Mouse (Mus musculus): ENCODE data around the gene Olfr646.

The Olfr646 gene

DNA sequence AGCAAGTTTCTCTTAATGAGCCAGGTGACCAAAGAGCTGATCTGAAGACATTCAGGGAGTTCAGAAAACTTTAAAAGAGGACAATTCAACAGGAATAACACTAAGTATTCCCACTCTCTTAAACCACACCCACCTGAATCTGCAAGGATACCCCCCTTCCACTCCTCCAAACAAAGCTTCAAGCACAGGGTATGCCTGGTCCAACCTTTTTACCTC is at the start of gene Olfr646:
Gene Olfr646 (plus strand): TSS at position 117 of the 216 bp plus-strand sequence.
- in situ Hi-C loops (cut with MboI; ENCODE audit: low sequenced_read_pairs): no loop called here

DNA sequence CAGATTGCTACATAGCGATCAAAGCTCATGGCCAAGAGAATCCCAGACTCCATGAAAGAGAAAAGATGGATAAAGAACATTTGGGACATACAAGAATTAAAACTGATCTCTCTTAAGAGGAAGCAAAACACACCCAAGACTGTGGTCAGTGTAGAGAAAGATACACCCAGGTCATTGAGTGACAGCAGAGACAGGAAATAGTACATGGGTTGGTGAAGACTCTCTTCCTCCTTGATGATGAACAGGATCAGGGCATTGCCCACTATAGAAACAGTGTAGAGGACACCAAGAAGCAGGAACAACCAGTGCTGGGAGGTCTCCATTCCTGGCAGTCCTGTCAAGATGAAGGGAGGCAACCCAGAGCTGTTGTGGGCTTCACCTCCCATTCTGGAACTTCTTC is 45.5 kb upstream of the Olfr646 start:
- in situ Hi-C loops (cut with MboI; ENCODE audit: low sequenced_read_pairs): no loop called here

DNA sequence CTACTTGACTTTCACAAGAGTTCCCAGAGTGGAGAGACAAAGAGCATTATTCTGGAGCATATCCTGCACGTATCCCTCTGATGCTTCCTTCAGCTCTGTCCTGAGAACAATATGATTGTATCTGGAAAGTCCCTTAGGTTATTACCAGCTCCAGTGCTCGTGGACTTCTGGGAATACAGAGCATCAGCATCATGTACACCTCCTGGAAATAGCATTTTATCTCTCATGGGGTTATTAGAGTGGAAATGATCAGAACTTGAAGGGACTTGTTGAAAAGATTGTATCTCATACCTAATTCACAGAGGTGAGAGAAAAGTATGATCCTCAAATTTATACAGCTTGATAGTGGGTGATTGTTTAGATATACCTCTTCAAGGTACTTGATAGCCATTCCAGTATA is 43.3 kb upstream of the Olfr646 start, which contains the start of gene 4930516K23Rik:
Gene 4930516K23Rik (minus strand): TSS at position 101 of the 400 bp plus-strand sequence.
- in situ Hi-C loops (cut with MboI; ENCODE audit: low sequenced_read_pairs): no loop called here

GRCm38 (mm10) chr7:104071769-104072168 is 32.9 kb upstream of the Olfr646 start, which contains the start of gene Olfr644:
Gene Olfr644, minus strand, starts transcription at chr7:104071869.
- in situ Hi-C loops (cut with MboI; ENCODE audit: low sequenced_read_pairs): no loop called here

- in situ Hi-C loops (cut with MboI; ENCODE audit: low sequenced_read_pairs): no loop called here
Measured at GRCm38 (mm10) chr7:104085365-104085764, 19.3 kb upstream of the Olfr646 start, which contains the start of gene Olfr645. Gene Olfr645, minus strand, starts transcription at chr7:104085465.

DNA sequence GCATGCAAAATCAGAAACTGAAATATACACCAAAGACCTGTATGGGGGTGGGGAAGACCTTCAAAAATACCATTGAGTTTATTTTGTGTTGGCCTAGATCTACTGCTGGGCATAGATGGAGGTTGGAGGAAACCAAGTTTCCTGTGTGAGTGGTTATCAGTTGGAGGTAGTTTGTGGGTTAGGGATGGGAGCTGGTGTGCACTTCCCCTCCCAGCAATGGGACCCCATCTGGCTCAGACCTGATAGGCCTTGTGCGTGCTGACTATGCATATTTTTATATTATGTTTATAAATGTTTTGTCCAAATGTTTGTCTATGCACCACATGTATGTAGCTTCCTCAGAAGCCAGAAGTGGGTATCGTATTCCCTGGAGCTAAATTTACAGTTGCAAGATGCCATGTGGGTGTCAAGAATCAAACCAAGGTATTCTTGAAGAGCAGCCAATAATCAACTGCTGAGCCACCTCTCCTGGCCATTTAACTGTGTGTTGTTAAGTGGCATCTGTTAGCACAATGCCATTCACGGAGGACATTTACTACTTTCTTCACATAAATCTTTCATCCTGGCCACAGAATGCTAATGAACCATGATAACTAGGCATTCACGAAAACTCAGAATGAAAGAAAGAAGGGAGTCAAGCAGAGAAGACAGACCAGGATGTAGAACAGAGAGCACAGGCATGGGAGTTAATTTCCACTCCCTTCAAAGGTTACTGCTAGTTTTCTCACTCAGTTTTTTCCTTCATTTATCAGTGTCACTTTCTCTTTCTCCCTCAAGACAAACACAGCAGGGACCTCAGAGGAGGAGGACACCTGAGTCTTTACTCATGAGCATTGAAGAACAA is 538 bp upstream of the Olfr646 start:
- in situ Hi-C loops (cut with MboI; ENCODE audit: low sequenced_read_pairs): no loop called here

DNA sequence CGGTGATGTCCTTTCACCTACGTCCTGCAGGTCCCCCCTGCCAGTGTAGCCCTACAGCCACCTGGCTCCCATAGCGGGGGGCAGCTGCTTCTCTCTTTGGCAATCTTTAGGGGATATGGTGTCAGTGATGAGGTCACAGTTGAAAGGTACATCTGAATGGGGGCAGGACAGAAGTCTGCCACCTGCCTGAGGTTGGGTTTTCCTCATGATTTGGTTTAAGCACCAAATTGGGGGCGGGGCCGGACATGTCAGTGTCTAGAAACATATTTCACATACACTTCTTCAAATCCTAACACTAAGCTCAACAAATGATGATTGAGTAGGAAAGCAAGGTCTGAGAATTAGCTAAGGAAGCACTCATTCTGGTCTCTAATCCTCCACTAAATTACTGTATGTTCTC is 25.1 kb downstream of the Olfr646 start, which contains the start of gene Ubqln5:
Gene Ubqln5 (minus strand): TSS at position 101 of the 400 bp plus-strand sequence.
- in situ Hi-C loops (cut with MboI; ENCODE audit: low sequenced_read_pairs): no loop called here

- in situ Hi-C loops (cut with MboI; ENCODE audit: low sequenced_read_pairs): no loop called here
Measured at GRCm38 (mm10) chr7:104137305-104137704, 32.6 kb downstream of the Olfr646 start, which contains the start of gene Olfr643. Gene Olfr643, minus strand, starts transcription at chr7:104137405.

GRCm38 (mm10) chr7:104143179-104143578 is 38.5 kb downstream of the Olfr646 start, which contains the start of gene Ubqln3:
Gene Ubqln3, minus strand, starts transcription at chr7:104143279.
- in situ Hi-C loops (cut with MboI; ENCODE audit: low sequenced_read_pairs): no loop called here

- in situ Hi-C loops (cut with MboI; ENCODE audit: low sequenced_read_pairs): no loop called here
Measured at GRCm38 (mm10) chr7:104150456-104150855, 45.8 kb downstream of the Olfr646 start, which contains the start of gene Ubqlnl. Gene Ubqlnl, minus strand, starts transcription at chr7:104150556.
